In the genomic region with DNA sequence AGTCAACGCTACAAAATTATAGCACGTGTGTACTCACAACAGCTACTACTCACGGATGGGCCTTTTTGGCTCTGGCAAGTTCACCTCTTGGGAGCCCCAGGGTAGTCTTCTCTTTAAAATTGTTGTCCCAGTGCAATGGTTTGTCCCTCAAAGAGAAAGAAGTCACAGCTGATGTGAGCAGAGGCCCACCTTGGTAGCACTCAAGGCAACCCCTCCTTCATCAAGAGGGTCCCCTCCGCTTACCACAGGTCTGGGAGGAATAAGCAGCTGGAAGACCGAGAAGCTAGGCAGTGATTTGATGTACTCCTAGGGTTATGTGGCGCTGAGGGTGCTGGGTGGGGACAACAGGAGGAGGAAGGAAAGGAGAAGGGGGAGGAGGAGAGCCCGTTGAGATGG, we compare ENCODE assay signal across 9 mouse cellular contexts. TPM values are rescaled to one million over a fixed set of nuclear protein-coding genes. Genes with fewer than 3 reads are reported as not detected.
DNase-seq lines count a peak whose midpoint lies in the region; ATAC-seq and TF ChIP-seq lines count a peak whose summit lies in the region.
"Had no signal": no experiment of that assay in that cellular context is flagged by ENCODE, and none has a peak within 500 bp of the region (broad histone marks: within the 10 kb centered on the region; RNA-seq: fewer than 3 reads in every experiment).

No protein-coding gene starts in this region.

- H3K36me3 ChIP-seq in kidney, embryonic 16.5 days (ENCODE audit: insufficient read depth, low read length): no peaks in the 10 kb centered on the region
- no peaks in the 10 kb centered on the region for H3K36me3 ChIP-seq in embryonic facial prominence, embryonic 15.5 days
- no peaks in the 10 kb centered on the region for H3K36me3 ChIP-seq in intestine, postnatal 0 days (ENCODE audit: control insufficient read depth, insufficient read depth)

- H3K27ac ChIP-seq in kidney, embryonic 16.5 days (ENCODE audit: low read length): no peak overlapping the region
- H3K27ac ChIP-seq in embryonic facial prominence, embryonic 15.5 days (replicated peaks): no peak overlapping the region
- no peak overlapping the region for H3K27ac ChIP-seq in intestine, postnatal 0 days (ENCODE audit: low read depth, low read length)

- H3K4me3 ChIP-seq in kidney, embryonic 16.5 days (ENCODE audit: low read length): peak overlapping the region; percentile 43
- H3K4me3 ChIP-seq in embryonic facial prominence, embryonic 15.5 days (replicated peaks): peak overlapping the region; percentile 48
- H3K4me3 ChIP-seq in intestine, postnatal 0 days (ENCODE audit: low read depth, low read length): peak overlapping the region; percentile 47

- H3K9me3 ChIP-seq in kidney, embryonic 16.5 days (ENCODE audit: low read length): no peaks in the 10 kb centered on the region
- H3K9me3 ChIP-seq in embryonic facial prominence, embryonic 15.5 days (replicated peaks): no peaks in the 10 kb centered on the region
- no peaks in the 10 kb centered on the region for H3K9me3 ChIP-seq in intestine, postnatal 0 days (ENCODE audit: control insufficient read depth)

- H3K4me1 ChIP-seq in kidney, embryonic 16.5 days (ENCODE audit: insufficient read depth, low read length): peaks cover 24% of the 10 kb centered on the region
- H3K4me1 ChIP-seq in embryonic facial prominence, embryonic 15.5 days: peaks cover 33% of the 10 kb centered on the region
- 0 out of 2 replicates have a peak, but pooled peaks cover 6% of the 10 kb centered on the region for H3K4me1 ChIP-seq in intestine, postnatal 0 days (replicated peaks; ENCODE audit: control insufficient read depth, insufficient read depth, low read length)

- H3K27me3 ChIP-seq in kidney, embryonic 16.5 days (ENCODE audit: insufficient read depth, low read length): no peaks in the 10 kb centered on the region
- H3K27me3 ChIP-seq in embryonic facial prominence, embryonic 15.5 days: peaks cover 25% of the 10 kb centered on the region
- H3K27me3 ChIP-seq in intestine, postnatal 0 days (replicated peaks; ENCODE audit: control insufficient read depth, insufficient read depth, low read length): no peaks in the 10 kb centered on the region; the same call in 1 of the 2 replicates

- peak overlapping the region; percentile 74 for H3K9ac ChIP-seq in kidney, embryonic 16.5 days (replicated peaks; ENCODE audit: low read length)
- 0 out of 2 replicates have a peak overlapping the region, but pooled peaks have one; percentile 35 for H3K9ac ChIP-seq in embryonic facial prominence, embryonic 15.5 days
- H3K9ac ChIP-seq in intestine, postnatal 0 days (ENCODE audit: low read depth, low read length): no peak overlapping the region

- peak overlapping the region; percentile 76 for H3K4me2 ChIP-seq in kidney, embryonic 16.5 days (replicated peaks; ENCODE audit: low read depth, low read length)
- H3K4me2 ChIP-seq in embryonic facial prominence, embryonic 15.5 days (replicated peaks): peak overlapping the region; percentile 97
- H3K4me2 ChIP-seq in intestine, postnatal 0 days (replicated peaks; ENCODE audit: low read depth): peak overlapping the region; percentile 93

- 30% methylated on average over 7 of the region's 7 CpGs for WGBS in kidney, embryonic 16.5 days
- WGBS in embryonic facial prominence, embryonic 15.5 days: 23% methylated on average over 7 of the region's 7 CpGs
- 46% methylated on average over 7 of the region's 7 CpGs for WGBS in intestine, postnatal 0 days

- no peak for DNase-seq in kidney, adult 18-20 months
- DNase-seq in neural tube, embryonic 10.5 days (ENCODE audit: extremely low spot score, low spot score): peak; percentile 26
- DNase-seq in thymus, adult 18-20 months: no peak
- no peak for DNase-seq in kidney, postnatal 10 days
- DNase-seq: cerebellum, adult 8-10 months had no signal

- no peak for TF ChIP-seq CTCF in intestine, postnatal 0 days (IDR thresholded peaks at IDR 0.05; ENCODE audit: low read depth)

- no peak for ATAC-seq in kidney, embryonic 16.5 days (ENCODE audit: low FRiP score, low TSS enrichment)
- no peak for ATAC-seq in embryonic facial prominence, embryonic 15.5 days (ENCODE audit: insufficient number of reproducible peaks, low FRiP score, low TSS enrichment, low read depth)
- ATAC-seq in intestine, postnatal 0 days: no peak
- no peak for ATAC-seq in frontal cortex, adult (ENCODE audit: low TSS enrichment)

RNA-seq across cellular contexts. Expression of a gene that starts 2.8 kb away (rescaled TPM):
- polyA plus RNA-seq in kidney, embryonic 16.5 days (2015; fragmentation: Nextera tagmentation; extraction: Ambion mirVana): 5.1 and 5.2 TPM in 2 replicates
- polyA plus RNA-seq in embryonic facial prominence, embryonic 15.5 days (2015; fragmentation: Nextera tagmentation; extraction: Ambion mirVana): 2.7 and 3.7 TPM in 2 replicates
- 0.58 and 0.60 TPM in 2 replicates for polyA plus RNA-seq in intestine, postnatal 0 days (2015; fragmentation: Nextera tagmentation; extraction: Ambion mirVana)

RNA-seq across cellular contexts. Expression of a gene that starts 7.0 kb away (rescaled TPM):
- 92.9 and 94.9 TPM in 2 replicates for polyA plus RNA-seq in kidney, embryonic 16.5 days (2015; fragmentation: Nextera tagmentation; extraction: Ambion mirVana)
- polyA plus RNA-seq in embryonic facial prominence, embryonic 15.5 days (2015; fragmentation: Nextera tagmentation; extraction: Ambion mirVana): 85.9 and 87.0 TPM in 2 replicates
- 45.3 and 50.5 TPM in 2 replicates for polyA plus RNA-seq in intestine, postnatal 0 days (2015; fragmentation: Nextera tagmentation; extraction: Ambion mirVana)

RNA-seq across cellular contexts. Expression of a gene that starts 29.5 kb away (rescaled TPM):
- polyA plus RNA-seq in kidney, embryonic 16.5 days (2015; fragmentation: Nextera tagmentation; extraction: Ambion mirVana): 39.0 and 42.7 TPM in 2 replicates
- polyA plus RNA-seq in embryonic facial prominence, embryonic 15.5 days (2015; fragmentation: Nextera tagmentation; extraction: Ambion mirVana): 37.8 and 37.9 TPM in 2 replicates
- polyA plus RNA-seq in intestine, postnatal 0 days (2015; fragmentation: Nextera tagmentation; extraction: Ambion mirVana): 12.9 and 13.0 TPM in 2 replicates

RNA-seq across cellular contexts. Expression of a gene that starts 34.1 kb away (rescaled TPM):
- polyA plus RNA-seq in kidney, embryonic 16.5 days (2015; fragmentation: Nextera tagmentation; extraction: Ambion mirVana): 7.7 and 8.0 TPM in 2 replicates
- 77.3 and 88.8 TPM in 2 replicates for polyA plus RNA-seq in embryonic facial prominence, embryonic 15.5 days (2015; fragmentation: Nextera tagmentation; extraction: Ambion mirVana)
- 0.64 and 0.74 TPM in 2 replicates for polyA plus RNA-seq in intestine, postnatal 0 days (2015; fragmentation: Nextera tagmentation; extraction: Ambion mirVana)
